Mouse (Mus musculus): ENCODE measurements at regions not wholly inside any gene's neighbourhood (a gene's known extent, or its start where the extent isn't known, plus 50 kb on each side); places are given as distances from the start of the nearest gene placed in this dataset.

DNA sequence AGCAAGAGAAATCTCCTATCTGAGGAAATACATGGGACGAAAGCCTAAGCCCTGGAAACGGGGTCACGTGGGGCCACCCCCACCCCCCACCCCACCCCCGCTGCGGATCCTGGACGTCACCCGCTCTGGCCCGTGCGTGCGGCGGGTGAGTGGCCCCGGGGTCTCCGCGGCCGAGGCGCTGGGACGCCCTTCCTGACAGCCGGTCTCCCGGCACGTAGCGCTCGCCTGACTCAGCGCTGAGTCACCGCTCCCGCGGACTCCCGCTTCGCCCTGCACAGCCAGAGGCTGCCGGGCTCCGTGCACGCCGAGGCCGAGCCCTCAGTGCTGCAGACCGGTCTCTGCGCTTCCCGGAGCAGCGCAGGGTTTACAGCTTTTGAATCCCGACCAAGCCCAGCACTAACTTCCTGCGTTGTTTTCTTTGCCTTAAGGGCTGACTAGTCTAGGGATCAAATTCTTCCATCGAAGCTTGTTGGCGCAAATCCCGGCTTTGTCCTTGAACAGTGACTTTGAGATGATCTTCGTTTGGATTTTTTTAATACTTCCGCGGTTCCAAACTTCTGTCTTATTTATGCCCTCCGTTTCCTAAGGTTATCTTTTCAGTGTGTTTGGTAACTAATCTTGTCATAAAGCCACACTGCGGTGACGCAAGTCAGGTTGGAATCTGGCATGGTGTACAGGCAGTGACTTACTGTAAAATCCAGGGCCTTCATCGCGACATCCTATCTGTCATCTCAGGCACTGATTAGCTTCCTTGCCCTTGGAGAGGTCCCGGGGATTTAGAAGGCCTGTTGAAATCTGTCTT is 79.8 kb downstream of the Arrdc3 start:
- WGBS, result 2% methylated on average over 46 of the region's 51 CpGs

DNA sequence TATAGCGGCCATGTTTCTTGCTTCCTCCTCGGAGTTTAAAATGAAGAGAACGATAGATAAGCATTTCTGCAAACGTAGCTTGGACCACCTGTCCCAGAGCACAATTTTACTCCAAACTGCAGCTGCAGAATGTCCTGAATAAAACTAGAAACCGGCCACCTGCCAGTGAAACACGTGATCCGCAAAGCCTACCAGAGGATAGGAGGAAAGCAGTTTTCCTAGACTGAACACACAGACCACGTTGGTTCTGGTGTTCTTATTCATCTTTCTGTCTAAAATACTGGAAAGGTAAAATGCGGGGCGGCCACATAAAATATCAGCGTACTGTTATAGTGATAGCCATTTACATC is 80.4 kb downstream of the Arrdc3 start:
- ATAC-seq (ENCODE audit: insufficient read depth, low FRiP score, low read depth), result no peak
- peak overlapping the region; percentile 74 for H3K4me2 ChIP-seq
- H3K27me3 ChIP-seq (replicated peaks), result no peaks in the 10 kb centered on the region
- WGBS, result 55% methylated on average over 11 of the region's 11 CpGs
- H3K9me3 ChIP-seq, result no peaks in the 10 kb centered on the region
- peak overlapping the region; percentile 78; the same call in 1 of the 2 replicates for H3K27ac ChIP-seq
- H3K36me3 ChIP-seq, result no peaks in the 10 kb centered on the region
- H3K4me3 ChIP-seq (replicated peaks), result peak overlapping the region; percentile 45
- H3K4me1 ChIP-seq, result no peaks in the 10 kb centered on the region
- H3K9ac ChIP-seq, result no peak overlapping the region

More for the DNA sequence above, 79.8 kb downstream of the Arrdc3 start:
- Histone ChIP-seq H3K4me3 (replicated peaks) (peak overlapping the region; percentile 45), H3K4me2 (peak overlapping the region; percentile 74), H3K36me3 (no peaks in the 10 kb centered on the region), H3K9ac (peak overlapping the region; percentile 34; the same call in 1 of the 2 replicates), H3K4me1 (no peaks in the 10 kb centered on the region), H3K27me3 (replicated peaks) (no peaks in the 10 kb centered on the region), H3K9me3 (no peaks in the 10 kb centered on the region), H3K27ac (peak overlapping the region; percentile 78)
- ATAC-seq (ENCODE audit: insufficient read depth, low FRiP score, low read depth), result peak; percentile 98

DNA sequence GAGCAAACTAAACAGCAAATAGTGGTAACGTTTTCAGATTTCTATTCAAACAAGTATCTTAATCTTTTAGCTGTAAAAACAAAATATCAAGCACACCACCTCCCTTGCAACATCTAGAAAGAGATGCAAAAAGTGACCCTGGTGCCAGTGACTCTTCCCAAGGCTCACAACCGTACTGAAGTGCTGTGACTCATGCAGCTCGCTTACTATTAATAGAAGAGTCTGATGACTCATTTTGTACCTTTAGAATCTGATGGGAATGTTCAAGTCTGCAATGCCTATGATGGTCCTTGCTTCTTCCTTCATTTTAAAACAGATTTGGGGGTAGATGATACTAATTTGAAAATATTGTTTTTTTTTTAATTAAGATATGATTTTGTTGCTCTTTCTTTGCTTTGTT is 88.5 kb downstream of the Arrdc3 start:
- H3K9me3 ChIP-seq, result no peaks in the 10 kb centered on the region

DNA sequence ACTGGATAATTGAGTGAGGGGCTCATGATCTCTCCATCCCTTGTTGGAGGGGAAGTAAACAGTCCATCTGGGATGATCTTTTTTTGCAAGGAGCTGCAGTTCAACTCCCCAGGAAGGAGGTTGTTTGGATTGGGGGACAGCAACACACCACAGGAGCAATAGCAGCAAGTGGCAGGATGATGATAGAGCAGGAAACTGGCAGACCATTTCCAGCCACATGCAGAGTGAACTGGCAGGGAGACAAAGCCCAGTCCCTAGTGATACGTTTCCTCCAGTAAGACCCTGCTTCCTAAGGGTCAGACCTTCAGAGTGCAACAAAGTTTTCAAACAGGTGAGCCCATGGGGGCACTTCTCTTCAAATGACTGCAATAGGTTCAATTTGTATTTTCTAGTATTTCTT is 91.2 kb downstream of the Arrdc3 start:
- Histone ChIP-seq H3K27ac (no peak overlapping the region), H3K27me3 (replicated peaks) (no peaks in the 10 kb centered on the region), H3K36me3 (no peaks in the 10 kb centered on the region), H3K9me3 (no peaks in the 10 kb centered on the region), H3K4me3 (replicated peaks) (no peak overlapping the region), H3K9ac (no peak overlapping the region), H3K4me1 (no peaks in the 10 kb centered on the region), H3K4me2 (no peak overlapping the region)
- no peak for ATAC-seq (ENCODE audit: insufficient read depth, low FRiP score, low read depth)
- 41% methylated on average over 1 of the region's 1 CpGs for WGBS

More for the DNA sequence above, 88.5 kb downstream of the Arrdc3 start:
- Histone ChIP-seq H3K27ac (no peak overlapping the region), H3K4me3 (replicated peaks) (no peak overlapping the region), H3K27me3 (replicated peaks) (no peaks in the 10 kb centered on the region), H3K4me1 (no peaks in the 10 kb centered on the region), H3K4me2 (no peak overlapping the region), H3K36me3 (no peaks in the 10 kb centered on the region), H3K9ac (no peak overlapping the region)
- 72% methylated on average over 3 of the region's 3 CpGs for WGBS
- ATAC-seq (ENCODE audit: insufficient read depth, low FRiP score, low read depth), result no peak

DNA sequence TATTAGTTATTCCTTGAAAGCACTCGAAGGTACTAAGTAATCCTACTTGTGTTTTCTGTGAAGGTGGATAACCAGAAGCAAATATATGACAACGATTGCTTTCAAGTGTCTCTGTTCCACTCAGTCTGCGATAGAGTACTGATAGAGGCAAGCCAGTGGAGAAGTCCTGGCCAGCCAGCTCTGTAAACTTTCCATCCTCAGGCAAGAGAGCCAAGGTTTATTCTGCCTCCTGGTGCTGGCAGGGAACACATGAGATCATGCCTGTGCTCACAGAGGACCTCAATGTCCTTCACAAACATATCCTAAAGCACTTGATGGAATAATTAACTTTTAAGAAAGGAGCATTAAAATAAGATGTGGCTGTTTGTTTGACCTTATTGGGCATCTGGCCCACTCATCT is 94.1 kb downstream of the Arrdc3 start:
- WGBS, result 81% methylated on average over 3 of the region's 3 CpGs

DNA sequence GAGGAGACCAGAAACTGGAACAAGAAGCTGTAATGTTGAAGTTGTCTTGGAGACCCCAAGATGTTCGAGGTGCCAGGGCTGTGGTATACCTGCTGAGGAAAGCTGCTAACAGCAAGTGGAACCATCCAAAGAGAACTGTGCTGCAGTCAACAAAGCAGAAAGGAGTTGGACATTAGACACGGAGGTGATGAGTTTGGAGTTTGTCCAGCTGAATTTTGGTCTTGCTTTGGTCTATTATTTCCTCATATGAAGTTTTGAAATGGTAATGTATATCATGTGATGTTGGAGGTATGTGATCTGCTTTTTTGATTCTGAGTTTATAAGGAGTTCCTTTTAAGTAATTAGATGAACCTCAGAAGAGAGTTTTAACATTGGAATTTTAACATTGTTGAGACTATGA is 98.0 kb downstream of the Arrdc3 start:
- no peak overlapping the region for H3K4me3 ChIP-seq (replicated peaks)
- H3K9ac ChIP-seq, result no peak overlapping the region
- no peak overlapping the region for H3K4me2 ChIP-seq
- H3K4me1 ChIP-seq, result no peaks in the 10 kb centered on the region
- ATAC-seq (ENCODE audit: insufficient read depth, low FRiP score, low read depth), result no peak
- H3K36me3 ChIP-seq, result no peaks in the 10 kb centered on the region
- WGBS, result 72% methylated on average over 2 of the region's 2 CpGs
- H3K27ac ChIP-seq, result no peak overlapping the region
- H3K27me3 ChIP-seq (replicated peaks), result no peaks in the 10 kb centered on the region
- no peaks in the 10 kb centered on the region for H3K9me3 ChIP-seq

More for the DNA sequence above, 94.1 kb downstream of the Arrdc3 start:
- Histone ChIP-seq H3K9me3 (no peaks in the 10 kb centered on the region), H3K36me3 (no peaks in the 10 kb centered on the region), H3K9ac (no peak overlapping the region), H3K4me1 (no peaks in the 10 kb centered on the region), H3K4me2 (no peak overlapping the region), H3K27me3 (replicated peaks) (no peaks in the 10 kb centered on the region), H3K4me3 (replicated peaks) (no peak overlapping the region), H3K27ac (no peak overlapping the region)
- ATAC-seq (ENCODE audit: insufficient read depth, low FRiP score, low read depth), result no peak

DNA sequence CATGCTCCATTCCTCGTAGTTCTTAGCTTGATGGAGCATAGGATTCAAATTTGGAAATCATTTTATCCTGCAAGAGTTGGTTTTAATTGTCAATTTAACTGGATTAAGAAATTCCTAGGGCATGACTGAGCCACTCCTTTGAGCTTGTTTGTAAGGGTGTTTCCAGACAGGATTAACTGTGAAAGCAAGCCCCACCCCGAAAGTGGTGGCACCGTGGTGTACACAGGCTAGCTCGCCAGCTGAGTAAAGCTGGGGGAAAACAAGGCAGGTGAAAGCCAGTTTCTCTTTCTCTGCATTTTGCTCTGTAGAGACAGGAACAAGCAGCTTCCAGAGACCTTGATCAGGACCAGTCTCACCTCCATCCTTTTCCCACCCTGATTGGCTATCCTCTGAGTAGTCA is 103.5 kb downstream of the Arrdc3 start:
- no peaks in the 10 kb centered on the region for H3K27me3 ChIP-seq (replicated peaks)
- no peak overlapping the region for H3K4me3 ChIP-seq (replicated peaks)
- no peaks in the 10 kb centered on the region for H3K4me1 ChIP-seq
- H3K9ac ChIP-seq, result no peak overlapping the region
- no peak overlapping the region for H3K27ac ChIP-seq
- 58% methylated on average over 4 of the region's 4 CpGs for WGBS
- ATAC-seq (ENCODE audit: insufficient read depth, low FRiP score, low read depth), result no peak; the same call in 1 of the 2 replicates
- H3K4me2 ChIP-seq, result no peak overlapping the region
- H3K9me3 ChIP-seq, result no peaks in the 10 kb centered on the region
- H3K36me3 ChIP-seq, result no peaks in the 10 kb centered on the region

DNA sequence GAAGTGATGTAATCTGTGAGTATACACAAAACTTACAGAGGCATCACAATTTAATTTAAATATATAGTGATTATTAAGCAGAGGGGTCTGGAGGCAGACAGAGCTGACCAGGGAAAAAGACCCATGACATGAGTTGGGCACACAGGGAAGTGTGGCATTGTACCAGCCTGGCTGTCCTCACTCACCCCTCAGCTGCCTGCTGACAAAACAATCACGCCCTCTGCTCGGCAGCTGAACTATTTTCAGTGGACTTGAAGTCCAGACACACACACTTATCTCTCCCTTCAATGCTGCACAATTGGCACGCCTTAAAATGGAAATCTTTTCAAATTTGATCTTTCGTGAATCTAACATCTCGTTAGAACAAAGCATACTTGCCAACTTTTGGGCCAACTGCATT is 106.6 kb downstream of the Arrdc3 start:
- H3K27me3 ChIP-seq (replicated peaks), result no peaks in the 10 kb centered on the region
- H3K9me3 ChIP-seq, result no peaks in the 10 kb centered on the region
- no peak overlapping the region for H3K4me2 ChIP-seq
- H3K9ac ChIP-seq, result no peak overlapping the region
- no peaks in the 10 kb centered on the region for H3K36me3 ChIP-seq
- ATAC-seq (ENCODE audit: insufficient read depth, low FRiP score, low read depth), result no peak
- H3K27ac ChIP-seq, result no peak overlapping the region
- H3K4me3 ChIP-seq (replicated peaks), result no peak overlapping the region
- WGBS, result 63% methylated on average over 5 of the region's 5 CpGs
- no peaks in the 10 kb centered on the region for H3K4me1 ChIP-seq

DNA sequence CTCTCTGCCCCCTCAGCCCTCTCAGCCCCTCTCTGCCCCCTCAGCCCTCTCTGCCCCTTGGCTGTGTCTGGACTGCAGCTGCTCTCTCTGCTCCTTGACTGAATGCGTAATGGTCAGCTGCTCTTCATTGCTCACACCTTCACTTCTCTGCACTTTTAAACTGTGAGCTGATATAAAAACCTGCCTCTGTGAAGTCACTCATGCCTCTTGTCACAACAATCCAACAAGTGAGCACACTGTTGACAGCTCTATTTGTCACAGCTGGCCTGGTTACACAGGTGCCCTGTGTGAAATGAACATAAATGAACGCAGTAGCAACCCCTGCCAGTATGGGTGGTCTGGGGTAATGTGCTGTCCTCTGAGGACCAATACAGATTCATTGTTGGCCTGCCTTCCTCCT is 109.2 kb downstream of the Arrdc3 start:
- 70% methylated on average over 2 of the region's 2 CpGs for WGBS
- Histone ChIP-seq H3K9me3 (no peaks in the 10 kb centered on the region), H3K36me3 (no peaks in the 10 kb centered on the region), H3K4me3 (replicated peaks) (no peak overlapping the region), H3K4me1 (no peaks in the 10 kb centered on the region), H3K9ac (no peak overlapping the region), H3K27ac (no peak overlapping the region), H3K27me3 (replicated peaks) (no peaks in the 10 kb centered on the region), H3K4me2 (no peak overlapping the region)
- ATAC-seq (ENCODE audit: insufficient read depth, low FRiP score, low read depth), result no peak

DNA sequence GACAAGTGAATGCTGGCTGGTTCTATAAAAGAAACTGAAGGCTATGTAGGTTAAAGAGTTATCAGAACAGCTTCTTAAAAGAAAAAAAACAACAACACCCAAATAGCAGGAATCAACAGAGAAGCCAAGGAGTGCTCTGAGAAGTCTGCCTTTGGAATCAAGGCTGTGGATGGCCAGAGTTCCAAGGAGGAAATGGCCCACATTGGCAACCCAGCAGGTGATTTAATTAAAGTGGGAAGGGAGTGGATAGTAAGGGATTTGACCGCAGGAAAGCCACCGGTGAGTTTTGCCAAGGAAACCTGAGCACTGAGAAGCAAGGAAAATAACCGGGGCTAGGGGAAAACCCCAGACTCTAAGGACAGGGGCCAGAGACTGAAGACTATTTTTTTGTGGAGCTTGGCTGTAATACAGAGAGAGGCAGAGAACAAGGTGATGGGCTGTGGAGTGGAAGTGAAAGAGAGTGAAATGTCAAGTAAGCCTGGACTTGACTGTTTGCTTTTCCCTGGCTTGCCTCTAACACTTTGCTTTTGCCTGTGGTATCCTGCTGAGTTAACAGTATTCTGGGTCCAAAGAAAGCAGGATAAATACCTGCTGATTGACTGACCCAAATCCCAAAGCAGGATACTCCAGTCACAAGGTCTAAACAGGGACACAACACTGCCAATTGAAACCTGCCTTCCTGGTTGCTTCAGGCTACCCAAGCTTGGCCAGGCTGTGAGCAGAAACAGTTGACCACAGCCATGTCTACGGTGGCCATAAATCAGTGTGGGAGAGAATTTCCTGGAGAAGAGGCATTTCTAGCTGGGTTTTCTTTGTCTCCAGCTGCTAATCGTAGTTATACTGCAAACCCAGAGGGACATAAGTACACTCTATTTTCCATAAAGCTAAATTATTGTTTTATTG is 125.9 kb downstream of the Arrdc3 start:
- H3K27me3 ChIP-seq (replicated peaks), result no peaks in the 10 kb centered on the region
- H3K36me3 ChIP-seq, result no peaks in the 10 kb centered on the region
- H3K4me2 ChIP-seq, result no peak overlapping the region
- WGBS, result 56% methylated on average over 5 of the region's 5 CpGs
- no peaks in the 10 kb centered on the region for H3K9me3 ChIP-seq
- no peak overlapping the region for H3K27ac ChIP-seq
- H3K9ac ChIP-seq, result no peak overlapping the region
- no peak overlapping the region for H3K4me3 ChIP-seq (replicated peaks)
- no peak for ATAC-seq (ENCODE audit: insufficient read depth, low FRiP score, low read depth)
- H3K4me1 ChIP-seq, result no peaks in the 10 kb centered on the region

DNA sequence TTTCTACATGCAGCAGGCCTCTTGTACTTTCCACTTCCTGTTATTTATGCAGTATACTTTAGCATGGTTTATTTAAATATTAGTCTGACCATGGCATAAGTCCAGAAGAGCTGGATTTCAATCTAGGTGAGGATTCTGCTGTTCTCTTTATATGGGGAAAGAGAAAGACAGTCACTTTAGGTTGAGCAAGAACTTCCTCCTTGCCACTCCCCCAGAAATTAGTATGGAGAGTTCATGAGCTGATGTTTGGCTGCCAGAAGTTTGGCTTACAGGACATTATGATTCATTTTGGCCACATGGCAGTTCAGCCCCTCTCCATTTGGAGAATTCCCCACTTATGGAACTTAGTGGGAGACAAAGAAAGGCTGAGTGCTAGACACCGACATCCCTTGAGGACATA is 130.8 kb downstream of the Arrdc3 start:
- ATAC-seq (ENCODE audit: insufficient read depth, low FRiP score, low read depth), result no peak
- no peaks in the 10 kb centered on the region for H3K9me3 ChIP-seq
- H3K27ac ChIP-seq, result no peak overlapping the region
- H3K4me1 ChIP-seq, result no peaks in the 10 kb centered on the region
- no peak overlapping the region for H3K9ac ChIP-seq
- H3K36me3 ChIP-seq, result no peaks in the 10 kb centered on the region
- no peak overlapping the region for H3K4me2 ChIP-seq
- H3K4me3 ChIP-seq (replicated peaks), result no peak overlapping the region
- WGBS, result 78% methylated on average over 1 of the region's 1 CpGs
- no peaks in the 10 kb centered on the region for H3K27me3 ChIP-seq (replicated peaks)

DNA sequence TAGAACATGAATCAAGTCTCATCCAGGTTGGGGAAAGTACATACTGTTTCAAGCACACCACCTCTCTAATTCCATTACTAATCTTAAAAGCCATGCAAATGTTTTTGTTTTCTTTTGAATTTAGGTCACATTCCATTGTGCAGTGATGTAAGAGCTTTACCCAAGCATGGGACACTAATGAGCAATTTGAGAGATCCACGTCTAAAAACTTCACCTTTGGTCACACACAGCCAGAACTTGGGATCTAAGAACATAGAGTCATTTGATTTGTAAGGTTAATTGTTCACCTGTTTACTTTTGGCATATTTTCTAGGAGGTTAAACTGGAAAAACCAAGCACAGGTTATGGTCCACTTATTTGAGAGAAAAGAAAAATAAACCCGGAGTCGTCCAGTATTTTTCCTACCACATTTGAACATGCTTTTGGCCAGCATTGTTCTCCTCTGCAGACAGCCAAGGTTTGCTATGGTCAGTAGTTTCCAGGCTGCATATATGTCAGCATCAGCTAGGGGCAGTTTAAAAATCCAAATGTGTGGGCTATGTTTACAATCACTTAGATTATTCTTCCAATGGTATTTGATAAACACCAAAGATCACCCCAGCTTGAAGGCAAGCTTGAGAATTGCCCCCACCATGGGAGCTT is 137.0 kb downstream of the Arrdc3 start:
- no peak overlapping the region for H3K4me3 ChIP-seq (replicated peaks)
- no peaks in the 10 kb centered on the region for H3K36me3 ChIP-seq
- no peaks in the 10 kb centered on the region for H3K27me3 ChIP-seq (replicated peaks)
- H3K4me2 ChIP-seq, result no peak overlapping the region
- no peaks in the 10 kb centered on the region for H3K9me3 ChIP-seq
- H3K9ac ChIP-seq, result no peak overlapping the region
- WGBS, result 54% methylated on average over 3 of the region's 3 CpGs
- H3K4me1 ChIP-seq, result no peaks in the 10 kb centered on the region
- no peak overlapping the region for H3K27ac ChIP-seq
- no peak for ATAC-seq (ENCODE audit: insufficient read depth, low FRiP score, low read depth)
